Mouse (Mus musculus) heart, adult 8-10 months (tissue): ENCODE data around the gene Bmp8a. TPM values are rescaled to one million over a fixed set of nuclear protein-coding genes. Genes with fewer than 3 reads are reported as not detected.
"Not testable (repeated sequence)": the region's sequence is repeated elsewhere in the genome, so short reads cannot be mapped to it uniquely, and the experiment has no call there.

Experiments
- DNase-seq: peaks from one replicate; pipeline ENCODE4 v3.0.0; 2022; ENCODE audit warnings: low spot score
- total RNA-seq, 4 experiments: library from RNA; stranded (reverse); gene quantifications; 2 replicates each; pipeline ENCODE4 v1.2.4; 2022

Bmp8a gene
- total RNA-seq = not detected

- peak; percentile 31 for DNase-seq
Measured at GRCm38 (mm10) chr4:123342642-123343470, at the start of gene Bmp8a. TSS of gene Bmp8a (minus strand) at chr4:123343252.

- DNase-seq = no peak
Measured at GRCm38 (mm10) chr4:123392187-123392586, 49.1 kb upstream of the Bmp8a start.

- no peak for DNase-seq
Measured at GRCm38 (mm10) chr4:123385028-123385427, 42.0 kb upstream of the Bmp8a start.

GRCm38 (mm10) chr4:123383173-123383572, 40.1 kb upstream of the Bmp8a start:
- DNase-seq = no peak

GRCm38 (mm10) chr4:123382051-123382450, 39.0 kb upstream of the Bmp8a start:
- DNase-seq = no peak

GRCm38 (mm10) chr4:123381598-123381997, 38.5 kb upstream of the Bmp8a start:
- DNase-seq = no peak

GRCm38 (mm10) chr4:123376031-123376430, 33.0 kb upstream of the Bmp8a start:
- no peak for DNase-seq

GRCm38 (mm10) chr4:123374316-123375008, 31.4 kb upstream of the Bmp8a start:
- no peak for DNase-seq

GRCm38 (mm10) chr4:123363555-123363954, 20.5 kb upstream of the Bmp8a start:
- no peak for DNase-seq

- DNase-seq = no peak
Measured at GRCm38 (mm10) chr4:123360771-123361170, 17.7 kb upstream of the Bmp8a start.

- no peak for DNase-seq
Measured at GRCm38 (mm10) chr4:123358613-123359012, 15.6 kb upstream of the Bmp8a start.

- DNase-seq = no peak
Measured at GRCm38 (mm10) chr4:123355941-123356340, 12.9 kb upstream of the Bmp8a start.

- no peak for DNase-seq
Measured at GRCm38 (mm10) chr4:123353271-123353877, 10.3 kb upstream of the Bmp8a start.

GRCm38 (mm10) chr4:123343471-123343789, 378 bp upstream of the Bmp8a start:
- no peak for DNase-seq

GRCm38 (mm10) chr4:123342091-123342641, 886 bp downstream of the Bmp8a start:
- DNase-seq = no peak

GRCm38 (mm10) chr4:123340232-123340631, 2.8 kb downstream of the Bmp8a start:
- DNase-seq = no peak

GRCm38 (mm10) chr4:123337693-123338092, 5.4 kb downstream of the Bmp8a start:
- DNase-seq = no peak

- DNase-seq = no peak
Measured at GRCm38 (mm10) chr4:123335796-123336585, 7.1 kb downstream of the Bmp8a start.

GRCm38 (mm10) chr4:123335244-123335643, 7.8 kb downstream of the Bmp8a start:
- DNase-seq = not testable (repeated sequence)

- DNase-seq = no peak
Measured at GRCm38 (mm10) chr4:123334177-123334576, 8.9 kb downstream of the Bmp8a start.

GRCm38 (mm10) chr4:123333151-123333550, 9.9 kb downstream of the Bmp8a start:
- no peak for DNase-seq

- DNase-seq = not testable (repeated sequence)
Measured at GRCm38 (mm10) chr4:123331961-123332360, 11.1 kb downstream of the Bmp8a start.
